Mouse (Mus musculus): ENCODE measurements around the gene Slc5a8.

GRCm38 (mm10) chr10:88884836-88885235, 956 bp upstream of the Slc5a8 start:
- TF ChIP-seq UBTF (IDR thresholded peaks at IDR 0.05; ENCODE audit: borderline replicate concordance, insufficient read depth, low read depth, low read length) (no peak), SMC3 (IDR thresholded peaks at IDR 0.05; ENCODE audit: low read depth, low read length) (peak; percentile 37), GATA1 (IDR thresholded peaks at IDR 0.05; ENCODE audit: low read depth, low read length) (no peak), ZMIZ1 (IDR thresholded peaks at IDR 0.05; ENCODE audit: low read depth, low read length) (no peak), CTCF (IDR thresholded peaks at IDR 0.05 in 2 of 3, conservative IDR thresholded peaks at IDR 0.05 in 1 of 3; ENCODE audit: control insufficient read depth in 1 of 3, insufficient read depth in 1 of 3, low read depth in 2 of 3, low read length in 3 of 3, poor library complexity in 1 of 3, severe bottlenecking in 1 of 3) (peak; percentile 35 to 45 (median 39); a peak in 4 of 6 replicates), EP300 (IDR thresholded peaks at IDR 0.05; ENCODE audit: low read depth in 1 of 2, low read length in 2 of 2) (no peak), MAX (IDR thresholded peaks at IDR 0.05; ENCODE audit: low read length) (no peak), POLR2A (IDR thresholded peaks at IDR 0.05; ENCODE audit: control insufficient read depth in 1 of 2, insufficient read depth in 1 of 2, low read depth in 1 of 2, low read length in 2 of 2, poor library complexity in 1 of 2) (no peak), ZNF384 (IDR thresholded peaks at IDR 0.05; ENCODE audit: low read depth, low read length) (no peak)

All from MEL (cell line).